Mouse (Mus musculus): ENCODE results near the gene Ubxn6. TPM values are rescaled to one million over a fixed set of nuclear protein-coding genes. Genes with fewer than 3 reads are reported as not detected.

Gene Ubxn6
- polyA plus RNA-seq, 1 experiment, result 45.3 TPM

GRCm38 (mm10) chr17:56026881-56027280 lies 47.9 kb downstream of the Ubxn6 start:
- Histone ChIP-seq H3K27me3 (ENCODE audit: control insufficient read depth, insufficient read depth, low read length) (no peaks in the 10 kb centered on the region), H3K27ac (ENCODE audit: insufficient read depth, low read length) (no peak overlapping the region), H3K36me3 (ENCODE audit: control insufficient read depth, insufficient read depth, low read length) (0 out of 2 replicates have a peak, but pooled peaks cover 2% of the 10 kb centered on the region), H3K4me1 (ENCODE audit: control insufficient read depth, insufficient read depth, insufficient read length) (peaks cover 48% of the 10 kb centered on the region), H3K4me3 (ENCODE audit: extremely low read depth, insufficient read depth, insufficient read length) (no peak overlapping the region)
- WGBS, result 55% methylated on average over 1 of the region's 1 CpGs
- no peak for DNase-seq (ENCODE audit: low read depth in 1 of 2, low spot score in 2 of 2)
- TF ChIP-seq POLR2A (IDR thresholded peaks at IDR 0.05; ENCODE audit: low read depth, low read length), result no peak
- no peak for TF ChIP-seq CTCF (IDR thresholded peaks at IDR 0.05; ENCODE audit: extremely low read depth, insufficient read depth, insufficient read length, insufficient replicate concordance)

GRCm38 (mm10) chr17:56026303-56026702 lies 48.5 kb downstream of the Ubxn6 start:
- 93% methylated on average over 1 of the region's 1 CpGs for WGBS
- Histone ChIP-seq H3K27ac (ENCODE audit: insufficient read depth, low read length) (no peak overlapping the region), H3K4me3 (ENCODE audit: extremely low read depth, insufficient read depth, insufficient read length) (no peak overlapping the region), H3K36me3 (ENCODE audit: control insufficient read depth, insufficient read depth, low read length) (0 out of 2 replicates have a peak, but pooled peaks cover 2% of the 10 kb centered on the region), H3K4me1 (ENCODE audit: control insufficient read depth, insufficient read depth, insufficient read length) (peaks cover 51% of the 10 kb centered on the region), H3K27me3 (ENCODE audit: control insufficient read depth, insufficient read depth, low read length) (no peaks in the 10 kb centered on the region)
- TF ChIP-seq POLR2A (IDR thresholded peaks at IDR 0.05; ENCODE audit: low read depth, low read length) (no peak), CTCF (IDR thresholded peaks at IDR 0.05; ENCODE audit: extremely low read depth, insufficient read depth, insufficient read length, insufficient replicate concordance) (no peak)
- DNase-seq (ENCODE audit: low read depth in 1 of 2, low spot score in 2 of 2), result no peak

- 0 out of 2 replicates have a peak, but pooled peaks cover 2% of the 10 kb centered on the region for H3K36me3 ChIP-seq (ENCODE audit: control insufficient read depth, insufficient read depth, low read length)
- H3K4me1 ChIP-seq (ENCODE audit: control insufficient read depth, insufficient read depth, insufficient read length), result peaks cover 52% of the 10 kb centered on the region
- no peak overlapping the region for H3K27ac ChIP-seq (ENCODE audit: insufficient read depth, low read length)
- WGBS, result 73% methylated on average over 5 of the region's 5 CpGs
- H3K27me3 ChIP-seq (ENCODE audit: control insufficient read depth, insufficient read depth, low read length), result no peaks in the 10 kb centered on the region
- TF ChIP-seq CTCF (IDR thresholded peaks at IDR 0.05; ENCODE audit: extremely low read depth, insufficient read depth, insufficient read length, insufficient replicate concordance) (no peak), POLR2A (IDR thresholded peaks at IDR 0.05; ENCODE audit: low read depth, low read length) (no peak)
- DNase-seq (ENCODE audit: low read depth in 1 of 2, low spot score in 2 of 2), result no peak
- no peak overlapping the region for H3K4me3 ChIP-seq (ENCODE audit: extremely low read depth, insufficient read depth, insufficient read length)
These were observed 49.9 kb downstream of the Ubxn6 start for GRCm38 (mm10) chr17:56024931-56025330.

- H3K4me3 ChIP-seq (ENCODE audit: extremely low read depth, insufficient read depth, insufficient read length), result no peak overlapping the region
- H3K4me1 ChIP-seq (ENCODE audit: control insufficient read depth, insufficient read depth, insufficient read length), result peaks cover 52% of the 10 kb centered on the region
- no peak for DNase-seq (ENCODE audit: low read depth in 1 of 2, low spot score in 2 of 2)
- no peaks in the 10 kb centered on the region for H3K27me3 ChIP-seq (ENCODE audit: control insufficient read depth, insufficient read depth, low read length)
- 50% methylated on average over 2 of the region's 2 CpGs for WGBS
- no peak overlapping the region for H3K27ac ChIP-seq (ENCODE audit: insufficient read depth, low read length)
- TF ChIP-seq POLR2A (IDR thresholded peaks at IDR 0.05; ENCODE audit: low read depth, low read length), result no peak
- 0 out of 2 replicates have a peak, but pooled peaks cover 2% of the 10 kb centered on the region for H3K36me3 ChIP-seq (ENCODE audit: control insufficient read depth, insufficient read depth, low read length)
These were observed 50.4 kb downstream of the Ubxn6 start for GRCm38 (mm10) chr17:56024476-56024875.

- H3K27ac ChIP-seq (ENCODE audit: insufficient read depth, low read length), result peak overlapping the region; percentile 43
These were observed 51.4 kb downstream of the Ubxn6 start for GRCm38 (mm10) chr17:56023386-56023785.

GRCm38 (mm10) chr17:56022989-56023290 lies 51.9 kb downstream of the Ubxn6 start:
- peaks cover 5% of the 10 kb centered on the region; the same call in 1 of the 2 replicates for H3K36me3 ChIP-seq (ENCODE audit: control insufficient read depth, insufficient read depth, low read length)
- H3K27ac ChIP-seq (ENCODE audit: insufficient read depth, low read length), result peak overlapping the region; percentile 43
- H3K4me3 ChIP-seq (ENCODE audit: extremely low read depth, insufficient read depth, insufficient read length), result no peak overlapping the region

More at GRCm38 (mm10) chr17:56023386-56023785, 51.4 kb downstream of the Ubxn6 start:
- TF ChIP-seq CTCF (IDR thresholded peaks at IDR 0.05; ENCODE audit: extremely low read depth, insufficient read depth, insufficient read length, insufficient replicate concordance), result no peak
- peaks cover 52% of the 10 kb centered on the region for H3K4me1 ChIP-seq (ENCODE audit: control insufficient read depth, insufficient read depth, insufficient read length)
- 38% methylated on average over 5 of the region's 5 CpGs for WGBS
- no peaks in the 10 kb centered on the region for H3K27me3 ChIP-seq (ENCODE audit: control insufficient read depth, insufficient read depth, low read length)
- DNase-seq (ENCODE audit: low read depth in 1 of 2, low spot score in 2 of 2), result peak in 1 of 2 experiments; percentile 38
- no peak overlapping the region for H3K4me3 ChIP-seq (ENCODE audit: extremely low read depth, insufficient read depth, insufficient read length)
- 0 out of 2 replicates have a peak, but pooled peaks cover 2% of the 10 kb centered on the region for H3K36me3 ChIP-seq (ENCODE audit: control insufficient read depth, insufficient read depth, low read length)

GRCm38 (mm10) chr17:56022131-56022988 lies 52.5 kb downstream of the Ubxn6 start:
- no peaks in the 10 kb centered on the region for H3K27me3 ChIP-seq (ENCODE audit: control insufficient read depth, insufficient read depth, low read length)
- H3K4me3 ChIP-seq (ENCODE audit: extremely low read depth, insufficient read depth, insufficient read length), result no peak overlapping the region
- 82% methylated on average over 2 of the region's 2 CpGs for WGBS
- peak overlapping the region; percentile 43 for H3K27ac ChIP-seq (ENCODE audit: insufficient read depth, low read length)
- H3K36me3 ChIP-seq (ENCODE audit: control insufficient read depth, insufficient read depth, low read length), result peaks cover 11% of the 10 kb centered on the region
- peaks cover 49% of the 10 kb centered on the region for H3K4me1 ChIP-seq (ENCODE audit: control insufficient read depth, insufficient read depth, insufficient read length)
- TF ChIP-seq POLR2A (IDR thresholded peaks at IDR 0.05; ENCODE audit: low read depth, low read length), result no peak
- no peak for TF ChIP-seq CTCF (IDR thresholded peaks at IDR 0.05; ENCODE audit: extremely low read depth, insufficient read depth, insufficient read length, insufficient replicate concordance)
- DNase-seq (ENCODE audit: low read depth in 1 of 2, low spot score in 2 of 2), result no peak

More at GRCm38 (mm10) chr17:56022989-56023290, 51.9 kb downstream of the Ubxn6 start:
- no peaks in the 10 kb centered on the region for H3K27me3 ChIP-seq (ENCODE audit: control insufficient read depth, insufficient read depth, low read length)
- no peak for DNase-seq (ENCODE audit: low read depth in 1 of 2, low spot score in 2 of 2)
- 84% methylated on average over 4 of the region's 4 CpGs for WGBS
- peaks cover 52% of the 10 kb centered on the region for H3K4me1 ChIP-seq (ENCODE audit: control insufficient read depth, insufficient read depth, insufficient read length)
- TF ChIP-seq POLR2A (IDR thresholded peaks at IDR 0.05; ENCODE audit: low read depth, low read length) (no peak), CTCF (IDR thresholded peaks at IDR 0.05; ENCODE audit: extremely low read depth, insufficient read depth, insufficient read length, insufficient replicate concordance) (no peak)
